Mouse (Mus musculus): ENCODE data around the gene Lrch4.

Gene Lrch4

GRCm38 (mm10) chr5:137652474-137652873, 23.6 kb downstream of the Lrch4 start:
- DNase-seq (ENCODE audit: low spot score) = peak; percentile 31

GRCm38 (mm10) chr5:137653366-137653765, 24.4 kb downstream of the Lrch4 start:
- DNase-seq (ENCODE audit: low spot score) = no peak

GRCm38 (mm10) chr5:137654746-137655145, 25.8 kb downstream of the Lrch4 start:
- peak; percentile 31 for DNase-seq (ENCODE audit: low spot score)

- peak; percentile 44 for DNase-seq (ENCODE audit: low spot score)
Observed at GRCm38 (mm10) chr5:137656977-137657376, 28.1 kb downstream of the Lrch4 start.

GRCm38 (mm10) chr5:137660064-137660688, 31.3 kb downstream of the Lrch4 start:
- no peak for DNase-seq (ENCODE audit: low spot score)

GRCm38 (mm10) chr5:137663057-137663456, 34.1 kb downstream of the Lrch4 start:
- no peak for DNase-seq (ENCODE audit: low spot score)

GRCm38 (mm10) chr5:137668971-137669370, 40.0 kb downstream of the Lrch4 start:
- DNase-seq (ENCODE audit: low spot score) = no peak

GRCm38 (mm10) chr5:137670240-137670639, 41.3 kb downstream of the Lrch4 start:
- peak; percentile 27 for DNase-seq (ENCODE audit: low spot score)

- no peak for DNase-seq (ENCODE audit: low spot score)
Observed at GRCm38 (mm10) chr5:137671443-137672240, 42.7 kb downstream of the Lrch4 start.

GRCm38 (mm10) chr5:137672361-137672760, 43.4 kb downstream of the Lrch4 start:
- DNase-seq (ENCODE audit: low spot score) = no peak

- DNase-seq (ENCODE audit: low spot score) = no peak
Observed at GRCm38 (mm10) chr5:137673015-137673414, 44.1 kb downstream of the Lrch4 start.

- DNase-seq (ENCODE audit: low spot score) = no peak
Observed at GRCm38 (mm10) chr5:137674786-137675185, 45.9 kb downstream of the Lrch4 start.

GRCm38 (mm10) chr5:137677859-137678258, 48.9 kb downstream of the Lrch4 start:
- no peak for DNase-seq (ENCODE audit: low spot score)

GRCm38 (mm10) chr5:137678736-137679135, 49.8 kb downstream of the Lrch4 start:
- DNase-seq (ENCODE audit: low spot score) = no peak

- no peak for DNase-seq (ENCODE audit: low spot score)
Observed at GRCm38 (mm10) chr5:137679726-137680125, 50.8 kb downstream of the Lrch4 start.

GRCm38 (mm10) chr5:137682526-137682925, 53.6 kb downstream of the Lrch4 start:
- no peak for DNase-seq (ENCODE audit: low spot score)

- DNase-seq (ENCODE audit: low spot score) = no peak
Observed at GRCm38 (mm10) chr5:137683388-137684293, 54.7 kb downstream of the Lrch4 start.

GRCm38 (mm10) chr5:137684294-137685123, 55.6 kb downstream of the Lrch4 start, which contains the start of gene Agfg2:
Agfg2 (minus strand) TSS chr5:137684726.
- peak; percentile 99 for DNase-seq (ENCODE audit: low spot score)

- no peak for DNase-seq (ENCODE audit: low spot score)
Observed at GRCm38 (mm10) chr5:137685653-137686052, 56.7 kb downstream of the Lrch4 start.

GRCm38 (mm10) chr5:137686127-137686790, 57.3 kb downstream of the Lrch4 start:
- DNase-seq (ENCODE audit: low spot score) = peak; percentile 41

- no peak for DNase-seq (ENCODE audit: low spot score)
Observed at GRCm38 (mm10) chr5:137689974-137690373, 61.1 kb downstream of the Lrch4 start.
